Mouse (Mus musculus) stomach, postnatal 0 days (tissue): Measurements from ENCODE around the gene Csrp1.

Experiments used
- CTCF ChIP-seq: IDR thresholded peaks from 2 replicates; pipeline ENCODE4 v1.5.1; 2016; ENCODE audit warnings: antibody characterized with exemption, low read depth, mild to moderate bottlenecking, moderate library complexity
- EP300 ChIP-seq: optimal IDR thresholded peaks from 2 replicates; pipeline ENCODE3; 2016; ENCODE audit warnings: antibody characterized with exemption

DNA sequence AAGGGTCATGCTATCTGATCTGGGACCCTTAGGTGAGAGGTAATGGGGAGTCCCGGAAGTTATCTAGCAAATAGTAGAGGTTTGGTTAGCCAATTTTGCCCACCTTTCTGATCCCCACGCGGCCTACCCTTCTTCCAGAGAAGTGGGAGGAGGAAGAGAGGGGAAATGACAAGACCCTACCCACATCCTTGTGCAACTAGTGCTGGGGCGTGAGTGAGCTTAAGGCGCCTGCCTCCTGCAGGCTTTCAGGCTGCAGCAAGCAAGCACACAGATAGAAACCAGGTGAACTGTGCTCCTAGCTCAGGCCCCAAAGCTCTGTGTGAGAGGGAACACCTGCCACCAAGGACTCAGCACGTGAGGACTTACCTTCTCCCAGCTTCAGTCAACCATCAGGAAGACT lies 31.2 kb upstream of the Csrp1 start:
- TF ChIP-seq CTCF (0 out of 2 replicates have a peak, but pooled peaks have one; percentile 15), EP300 (no peak)
